Mouse (Mus musculus) right cerebral cortex, postnatal 36 days (tissue): Measurements from ENCODE around the gene Ndufc1.
"Not testable (repeated sequence)": the region's sequence is repeated elsewhere in the genome, so short reads cannot be mapped to it uniquely, and the experiment has no call there.

ENCODE experiments used
- DNase-seq, 2 experiments: peaks; one replicate each; pipeline ENCODE4 v3.0.0; 2022; ENCODE audit warnings: low spot score in 2 of 2, mixed read lengths in 1 of 2

Ndufc1 gene

GRCm38 (mm10) chr3:51396219-51397068, 12.3 kb downstream of the Ndufc1 start, which contains the start of gene Mgarp:
Gene Mgarp (minus strand): TSS chr3:51396738.
- no peak for DNase-seq

- DNase-seq = no peak
Observed at GRCm38 (mm10) chr3:51395461-51396145, 13.2 kb downstream of the Ndufc1 start.

DNA sequence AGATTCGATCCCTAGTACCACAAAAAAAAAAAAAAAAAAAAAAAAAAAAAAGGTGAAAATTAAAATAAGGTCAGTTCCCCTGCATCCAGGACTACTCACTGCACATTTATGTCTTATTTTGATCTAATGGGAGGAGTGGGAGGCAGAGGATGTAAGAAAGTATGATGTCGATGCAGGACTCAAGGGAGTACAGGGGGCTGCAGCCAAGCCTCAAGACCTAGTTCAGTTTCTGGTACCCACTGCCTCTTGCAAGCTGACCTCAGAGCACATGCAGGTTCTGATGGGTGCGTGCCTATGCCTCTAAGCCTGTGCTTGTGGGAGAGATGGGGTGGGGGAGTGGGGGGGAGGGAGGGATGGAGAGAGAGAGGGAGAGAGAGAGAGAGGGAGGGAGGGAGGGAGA, 13.9 kb downstream of the Ndufc1 start:
- no peak for DNase-seq

DNA sequence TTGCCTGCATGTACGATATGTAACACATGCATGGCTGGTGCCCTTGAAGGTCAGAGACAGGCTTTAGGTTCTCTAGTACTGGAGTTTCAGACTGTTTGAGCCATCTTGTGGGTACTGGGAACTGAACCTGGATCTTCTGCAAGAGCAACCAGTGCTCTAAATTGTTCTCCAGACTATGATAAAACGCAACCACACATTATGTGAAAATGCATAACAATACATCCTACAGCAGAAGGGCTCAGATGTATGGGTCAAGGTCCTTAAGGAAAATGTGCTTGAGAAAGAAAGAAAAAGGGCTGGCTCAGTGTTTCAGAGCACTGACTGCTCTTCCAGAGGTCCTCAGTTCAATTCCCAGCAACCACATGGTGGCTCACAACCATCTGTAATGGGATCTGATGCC, 15.1 kb downstream of the Ndufc1 start:
- no peak for DNase-seq

- not testable (repeated sequence) for DNase-seq
Observed at GRCm38 (mm10) chr3:51393018-51393417, 15.8 kb downstream of the Ndufc1 start.

- no peak for DNase-seq
Observed at GRCm38 (mm10) chr3:51391591-51391990, 17.2 kb downstream of the Ndufc1 start.

DNA sequence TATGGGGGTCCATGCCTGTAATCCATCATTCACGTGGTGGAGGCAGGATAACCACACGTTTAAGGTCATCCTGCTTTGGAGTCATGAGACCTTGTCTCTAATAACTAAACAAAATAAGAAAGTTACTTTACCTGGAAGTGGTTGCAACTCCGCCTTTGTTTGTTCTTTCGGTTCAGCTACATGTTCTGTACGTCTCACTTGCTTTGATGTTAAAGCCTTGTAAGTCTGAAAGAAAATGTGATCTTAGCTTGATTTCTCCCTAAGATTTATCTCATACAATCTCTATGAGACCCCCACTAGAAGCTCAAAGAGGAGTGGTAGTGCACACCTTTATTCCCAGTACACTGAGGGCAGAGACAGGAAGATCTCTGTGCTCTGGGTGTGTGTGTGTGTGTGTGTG, 17.7 kb downstream of the Ndufc1 start:
- no peak for DNase-seq

GRCm38 (mm10) chr3:51388904-51389303, 19.9 kb downstream of the Ndufc1 start:
- no peak for DNase-seq

GRCm38 (mm10) chr3:51387868-51388381, 20.9 kb downstream of the Ndufc1 start:
- no peak for DNase-seq

- DNase-seq = no peak
Observed at GRCm38 (mm10) chr3:51387134-51387451, 21.7 kb downstream of the Ndufc1 start.

- DNase-seq = no peak
Observed at GRCm38 (mm10) chr3:51386441-51387133, 22.2 kb downstream of the Ndufc1 start.

DNA sequence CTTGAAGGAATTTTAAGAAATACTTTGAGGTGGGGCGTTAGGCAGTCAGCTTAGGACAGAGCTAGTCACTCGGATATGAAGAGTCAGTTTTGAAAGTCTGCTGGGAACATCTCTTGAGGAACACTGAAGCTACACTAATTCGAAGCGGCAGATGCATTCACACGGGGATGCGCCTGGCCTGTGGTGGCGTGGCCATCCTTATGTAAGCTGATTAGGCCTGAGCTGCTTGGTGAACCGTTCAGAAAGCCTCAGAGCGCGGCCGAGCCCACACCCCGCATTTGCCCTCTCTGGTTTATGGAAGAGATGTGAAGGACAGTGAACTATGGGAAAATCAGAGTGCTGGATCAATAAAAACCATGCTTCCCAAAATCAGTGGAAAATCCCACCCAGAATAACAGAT, 25.4 kb downstream of the Ndufc1 start:
- no peak for DNase-seq

DNA sequence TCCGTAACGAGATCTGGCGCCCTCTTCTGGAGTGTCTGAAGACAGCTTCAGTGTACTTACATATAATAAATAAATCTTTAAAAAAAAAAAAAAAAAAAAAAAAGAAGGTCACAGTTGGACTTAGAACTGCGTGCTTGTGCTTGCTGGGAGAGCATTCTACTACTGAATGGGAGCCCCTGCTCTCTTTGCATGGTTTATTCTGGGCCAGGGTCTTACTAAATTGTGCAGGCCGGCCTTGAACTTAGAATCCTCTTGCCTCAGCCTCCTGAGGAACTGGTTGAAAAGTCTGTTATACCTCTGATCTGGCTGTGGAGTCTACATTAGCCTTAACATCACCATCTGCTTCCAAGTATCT, 28.2 kb downstream of the Ndufc1 start:
- DNase-seq = no peak

DNA sequence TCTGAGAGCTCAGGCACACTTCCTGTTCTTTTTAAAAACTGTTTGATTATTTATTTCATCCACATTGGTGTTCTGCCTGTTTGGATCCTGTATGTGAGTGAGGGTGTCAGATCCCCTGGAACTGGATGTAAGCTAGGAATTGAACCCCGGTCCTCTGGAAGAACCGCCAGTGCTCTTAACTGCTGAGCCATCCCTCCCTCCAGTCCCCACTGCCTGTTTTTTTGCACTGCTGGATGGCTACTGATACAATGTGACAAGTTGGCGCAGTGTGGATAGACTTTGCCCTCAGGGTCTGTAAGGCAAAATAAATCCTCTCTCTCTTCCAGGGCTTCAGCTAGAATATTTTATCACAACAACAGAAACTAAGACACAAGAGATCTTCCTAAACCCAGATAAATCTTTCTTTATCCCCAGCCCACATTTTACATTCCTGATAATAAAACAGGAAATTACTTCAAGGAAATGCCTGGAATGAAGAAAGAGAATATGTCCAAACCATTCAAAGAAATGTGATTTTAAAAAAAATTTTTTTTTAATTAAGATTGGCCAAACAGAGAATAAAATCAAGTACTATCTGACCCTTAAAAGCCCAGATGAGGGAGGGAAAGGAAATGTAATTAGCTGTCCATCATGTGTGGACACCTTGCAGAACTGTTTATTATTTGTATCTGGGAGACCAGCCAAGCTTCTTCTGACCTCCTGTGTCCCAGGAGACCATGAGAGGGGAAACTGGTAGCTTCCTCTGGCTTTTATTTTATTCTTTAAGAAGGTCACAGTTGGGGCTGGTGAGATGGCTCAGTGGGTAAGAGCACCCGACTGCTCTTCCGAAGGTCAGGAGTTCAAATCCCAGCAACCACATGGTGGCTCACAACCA, 28.8 kb downstream of the Ndufc1 start:
- DNase-seq = no peak

DNA sequence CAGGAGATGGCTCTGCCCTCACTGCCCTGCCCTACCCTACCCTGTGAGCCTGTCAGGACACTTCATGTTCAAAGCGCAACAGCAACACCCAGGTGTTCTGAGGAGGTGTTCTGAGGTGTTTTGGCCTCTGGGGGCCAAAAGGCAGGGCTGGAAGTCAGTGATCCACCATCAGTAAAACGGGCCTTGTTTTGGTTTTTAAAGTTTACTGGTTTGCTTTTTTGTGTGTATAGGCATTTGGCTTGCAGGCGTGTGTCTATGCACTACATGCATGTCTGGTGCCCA, 30.2 kb downstream of the Ndufc1 start:
- no peak for DNase-seq

DNA sequence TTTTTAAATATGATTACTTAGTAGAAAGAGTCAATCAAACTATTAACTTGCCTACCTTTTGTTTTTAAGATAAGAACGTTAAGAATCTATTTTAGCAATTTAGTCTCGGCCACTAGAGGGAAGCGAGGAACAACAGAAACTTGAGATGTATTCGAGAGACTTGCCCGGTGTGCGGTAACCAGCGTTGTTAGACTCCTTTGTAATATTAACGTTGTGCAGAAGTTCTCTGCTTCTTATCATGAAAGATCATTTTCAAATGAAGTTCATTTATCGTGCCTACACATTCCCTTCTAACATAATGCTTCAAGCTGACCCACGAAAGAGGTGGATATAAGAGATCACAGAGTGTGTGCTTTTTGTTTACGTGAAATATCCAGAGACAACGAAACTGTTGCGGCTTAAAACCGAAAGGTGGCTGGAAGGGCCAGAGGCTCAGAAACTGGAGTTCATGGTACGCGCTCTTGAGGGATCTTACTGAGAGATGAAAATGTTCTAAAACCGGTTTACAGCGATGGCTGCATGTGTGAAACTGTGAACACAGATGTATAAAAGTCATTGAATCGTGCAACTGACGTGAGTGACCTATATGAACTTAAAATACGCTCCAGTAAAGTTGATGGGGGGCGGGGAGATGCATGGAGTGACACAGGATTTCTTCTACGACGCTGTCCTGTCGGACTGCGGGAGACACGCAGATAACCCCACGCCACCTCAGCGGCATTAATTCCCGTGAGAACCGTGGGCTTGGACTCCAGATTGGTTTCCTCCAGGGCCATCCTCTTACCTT, 30.7 kb downstream of the Ndufc1 start:
- no peak for DNase-seq

DNA sequence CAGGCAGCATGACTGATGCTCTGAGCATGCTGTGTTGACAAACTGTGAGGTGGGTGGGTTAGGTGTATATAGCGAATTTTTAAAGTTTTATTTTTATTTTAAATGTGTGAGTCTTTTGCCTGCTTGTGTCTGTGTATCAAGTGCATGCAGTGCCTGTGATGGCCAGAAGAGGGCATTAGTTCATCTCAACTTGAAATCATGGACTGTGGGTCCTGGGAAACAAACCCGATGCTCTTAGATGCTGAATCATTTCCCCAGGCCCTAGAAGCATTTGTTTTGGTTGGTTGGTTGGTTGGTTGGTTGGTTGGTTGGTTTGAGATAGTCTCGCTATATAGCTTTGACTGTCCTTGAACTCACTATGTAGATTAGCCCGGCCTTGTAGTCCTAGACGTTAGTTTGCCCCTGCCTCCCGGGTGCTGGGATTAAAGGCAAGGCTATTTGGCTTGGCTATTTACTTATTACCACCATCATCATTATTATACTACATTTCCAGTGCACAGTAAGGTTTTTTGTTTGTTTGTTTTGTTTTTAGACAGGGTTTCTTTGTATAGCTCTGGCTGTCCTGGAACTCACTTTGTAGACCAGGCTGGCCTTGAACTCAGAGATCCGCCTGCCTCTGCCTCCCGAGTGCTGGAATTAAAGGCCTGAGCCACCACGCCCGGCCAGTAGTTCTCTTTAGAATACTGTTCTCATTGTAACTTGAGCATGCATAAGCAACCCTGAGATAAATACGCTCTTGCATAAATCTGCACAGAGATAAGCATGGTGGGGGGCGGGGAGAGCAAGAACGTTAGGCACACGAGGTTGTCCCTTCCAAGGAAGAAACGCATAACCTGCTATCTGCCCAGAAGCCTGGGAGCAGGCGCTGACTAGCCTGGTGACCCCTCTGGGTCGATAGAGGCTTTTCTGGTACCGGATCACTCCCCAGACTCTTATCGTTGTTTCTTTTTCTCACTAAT, 33.2 kb downstream of the Ndufc1 start:
- DNase-seq = no peak

DNA sequence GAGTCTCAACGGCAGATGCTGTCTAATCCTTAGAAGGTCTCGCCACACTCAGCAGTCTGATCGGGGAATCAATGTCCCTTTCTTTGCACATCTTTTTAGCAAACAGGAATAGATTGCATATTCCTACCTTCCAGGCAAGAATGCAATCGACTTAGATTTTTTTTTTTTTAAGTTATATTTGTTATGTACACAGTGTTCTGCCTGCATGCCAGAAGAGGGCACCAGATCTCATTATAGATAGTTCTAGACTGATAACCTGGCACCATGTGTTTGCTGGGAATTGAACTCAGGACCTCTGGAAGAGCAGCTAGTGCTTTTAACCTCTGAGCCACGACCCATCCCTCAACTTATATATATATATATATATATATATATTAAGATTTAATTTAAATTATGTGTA, 35.2 kb downstream of the Ndufc1 start:
- DNase-seq = no peak

DNA sequence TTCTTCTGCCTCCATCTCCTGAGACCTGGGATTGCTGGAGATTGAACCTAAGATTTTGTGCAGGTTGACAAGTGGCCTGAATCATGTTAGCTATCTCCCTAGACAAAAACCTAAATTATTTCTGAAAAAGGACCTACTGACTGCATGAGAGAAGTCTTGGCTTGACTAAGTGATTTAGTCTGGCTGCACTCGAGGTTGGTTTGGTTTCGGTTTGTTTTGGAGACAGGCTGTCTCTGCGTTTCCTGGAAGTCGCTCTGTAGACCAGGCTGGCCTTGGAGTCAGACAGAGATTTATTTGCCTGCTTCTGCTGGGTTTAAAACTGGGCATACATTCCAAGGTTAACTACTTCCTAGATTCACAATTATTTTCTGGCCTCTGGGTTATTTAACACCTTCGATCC, 35.9 kb downstream of the Ndufc1 start:
- no peak for DNase-seq

DNA sequence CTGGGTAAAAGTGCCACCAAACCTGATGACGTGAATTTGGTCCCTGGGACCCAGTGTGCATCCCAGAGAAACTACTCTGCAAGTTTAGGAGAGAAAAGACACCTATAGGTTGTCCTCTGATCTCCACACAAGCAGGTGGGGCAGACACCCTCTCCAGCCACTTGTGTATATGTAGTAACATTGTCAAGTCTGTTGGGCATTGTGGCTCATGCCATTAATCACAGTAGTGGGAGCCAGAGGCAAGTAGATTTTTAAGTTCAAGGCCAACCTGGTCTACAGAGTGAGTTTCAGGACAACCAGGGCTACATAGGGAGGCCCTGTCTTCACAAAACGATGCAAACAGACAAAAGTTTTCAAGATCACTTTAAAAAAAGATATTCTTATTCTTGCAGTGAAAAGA, 37.0 kb downstream of the Ndufc1 start:
- DNase-seq = no peak
